Mouse (Mus musculus) kidney, adult 2 months (tissue): ENCODE data around the gene Zc3h7b.

Source experiments
- CTCF ChIP-seq: fragments of 200-500 bp; conservative IDR thresholded peaks from 2 replicates; pipeline ENCODE4 v1.5.1; 2011; ENCODE audit warnings: low read depth, mild to moderate bottlenecking, control low read depth, low read length, moderate library complexity, mixed read lengths; ENCODE audit not compliant: insufficient read depth, insufficient read length
- POLR2A ChIP-seq: fragments of 200-500 bp; IDR thresholded peaks from one replicate; pipeline ENCODE4 v1.6.1; 2011; ENCODE audit warnings: low read depth, low read length, control low read depth

DNA sequence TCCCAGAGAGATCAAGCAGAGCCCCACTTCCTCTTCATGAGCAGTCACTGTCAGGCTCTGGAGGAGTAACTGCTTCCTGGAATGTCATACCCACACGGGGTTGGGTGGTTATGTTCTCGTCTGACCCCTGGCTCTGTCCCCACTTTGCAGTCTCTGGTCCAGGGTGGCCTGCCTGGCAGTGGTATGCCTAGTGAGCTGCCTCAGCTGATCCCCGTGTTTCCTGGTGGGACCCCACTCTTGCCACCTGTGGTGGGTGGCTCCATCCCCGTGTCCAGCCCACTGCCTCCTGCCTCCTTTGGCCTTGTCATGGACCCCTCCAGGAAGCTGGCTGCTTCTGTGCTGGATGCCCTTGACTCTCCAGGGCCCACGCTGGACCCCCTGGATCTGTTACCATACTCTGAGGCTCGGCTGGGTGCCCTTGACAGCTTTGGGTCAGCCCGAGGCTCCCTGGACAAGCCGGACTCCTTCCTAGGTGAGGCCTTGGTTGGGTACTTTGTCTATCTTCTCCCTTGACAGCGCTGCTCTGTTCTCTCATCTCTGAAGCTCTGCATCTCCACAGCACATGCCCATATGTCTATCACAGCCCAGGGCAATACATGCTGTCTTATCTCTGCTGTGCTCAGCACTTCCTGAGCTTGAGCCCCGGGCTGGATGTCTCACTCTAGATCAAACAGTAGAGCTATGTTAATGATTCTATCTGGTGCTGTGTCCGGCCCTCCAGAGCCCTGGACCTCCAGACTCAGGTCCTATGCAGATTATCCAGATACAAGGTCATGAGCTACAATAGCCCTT, 32.0 kb downstream of the Zc3h7b start:
- TF ChIP-seq CTCF, result no peak
- no peak for TF ChIP-seq POLR2A
